Mouse (Mus musculus): ENCODE data around the gene Ssc5d. TPM values are rescaled to one million over a fixed set of nuclear protein-coding genes. Genes with fewer than 3 reads are reported as not detected.
"Not testable (repeated sequence)": the region's sequence is repeated elsewhere in the genome, so short reads cannot be mapped to it uniquely, and the experiment has no call there.

The Ssc5d gene
- 1 to 10 TPM; 2.4 to 2.6 TPM for total RNA-seq (2021)

DNA sequence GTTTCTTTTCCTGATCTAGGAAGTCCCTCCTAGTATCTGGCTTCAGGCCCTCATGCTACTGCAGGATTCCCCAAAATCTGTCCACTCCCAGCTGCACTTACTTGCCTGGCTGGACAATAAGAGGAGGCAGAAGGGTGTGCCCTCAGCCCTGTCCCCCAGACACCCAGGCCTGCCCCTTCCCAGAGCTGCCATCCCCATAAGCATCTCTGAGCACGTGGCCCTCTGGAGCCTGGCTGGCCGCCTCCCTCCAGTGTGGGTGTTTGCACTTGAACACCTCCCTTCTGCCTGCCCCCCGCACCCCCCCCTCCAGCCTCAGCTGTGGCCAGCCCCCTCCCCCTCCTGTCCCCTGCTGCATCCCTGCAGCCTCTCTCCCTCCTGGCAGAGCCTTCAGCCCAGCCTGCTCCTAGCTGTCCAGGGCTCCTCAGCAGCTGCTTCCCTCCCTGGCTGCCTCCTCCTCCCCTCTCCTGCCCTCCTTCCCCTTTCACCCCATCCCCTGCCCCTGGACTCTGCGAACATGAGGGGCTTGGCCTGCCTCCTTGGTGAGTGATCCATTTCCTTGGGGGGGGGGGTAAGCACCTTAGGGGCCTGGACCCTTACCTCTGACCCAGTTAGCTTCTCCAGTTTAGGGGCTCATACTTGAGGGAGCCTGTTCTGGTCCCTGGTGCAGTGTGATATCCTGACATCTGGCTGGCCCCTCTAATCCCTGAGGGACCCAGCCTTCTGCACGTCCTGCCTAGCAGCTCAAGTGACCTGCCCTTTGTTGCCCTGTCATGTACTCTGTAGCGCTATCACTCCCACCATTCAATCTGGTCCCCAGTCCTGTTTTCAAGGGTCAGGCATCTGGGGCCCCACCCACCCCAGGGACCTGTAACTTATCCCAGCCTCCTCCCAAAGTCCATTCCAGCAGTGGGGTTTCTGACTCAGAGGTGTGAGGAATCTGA lies at the start of gene Ssc5d:
TSS of gene Ssc5d (plus strand) at position 345 of the 941 bp plus-strand sequence.
- intact Hi-C loops (cut with DNase I) = no loop called here
- DNase-seq (ENCODE audit: extremely low spot score in 1 of 2, low spot score in 2 of 2) = peak in 1 of 2 experiments; percentile 66

DNA sequence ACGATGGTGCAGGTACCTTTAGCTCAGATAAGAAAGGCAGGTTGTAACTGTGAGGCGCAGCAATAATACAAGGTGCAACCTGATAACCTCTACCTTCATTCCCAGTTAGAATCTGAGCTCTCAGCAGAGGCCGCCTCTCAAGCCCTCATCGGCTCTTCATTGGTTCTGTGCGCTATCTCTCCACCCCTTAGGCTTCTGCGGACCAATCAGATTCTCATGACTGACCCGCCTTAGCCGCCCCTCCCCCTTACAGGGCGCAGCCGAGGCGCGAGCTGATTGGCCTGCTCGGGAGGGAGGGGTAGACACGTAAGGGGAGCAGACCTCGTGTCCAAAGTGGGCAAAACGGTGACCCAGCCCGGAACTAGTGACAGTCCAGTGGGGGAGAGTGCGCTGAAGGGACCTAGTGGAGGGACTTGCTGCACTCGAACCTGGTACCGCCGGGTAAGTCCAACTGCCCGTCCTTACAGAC lies 48.8 kb upstream of the Ssc5d start, which contains the start of gene Isoc2a:
TSS of gene Isoc2a (plus strand) at position 401 of the 469 bp plus-strand sequence.
- peak; percentile 84 to 92 for DNase-seq (ENCODE audit: extremely low spot score in 1 of 2, low spot score in 2 of 2)
- intact Hi-C loops (cut with DNase I) = no loop called here

DNA sequence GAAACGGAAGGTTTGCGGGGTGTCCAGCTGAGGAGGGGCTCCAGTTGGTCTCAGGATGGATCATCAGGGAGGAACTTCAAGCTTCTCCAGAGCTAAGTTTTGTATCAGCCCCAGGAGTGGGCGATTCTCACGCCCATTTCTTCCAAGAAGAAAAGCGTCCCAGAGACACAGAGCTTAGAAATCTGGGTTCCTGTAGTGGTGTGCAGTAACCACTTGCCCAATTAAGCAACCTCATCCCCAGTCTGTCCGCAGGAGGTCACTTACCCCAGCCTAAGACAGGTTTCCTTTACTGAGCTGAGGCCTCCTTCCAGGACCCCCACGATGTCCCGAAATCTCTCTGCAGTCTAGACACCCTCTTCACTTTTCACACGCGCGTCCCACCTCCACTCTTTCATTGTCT lies 48.4 kb upstream of the Ssc5d start:
- DNase-seq (ENCODE audit: extremely low spot score in 1 of 2, low spot score in 2 of 2) = no peak
- intact Hi-C loops (cut with DNase I) = no loop called here

DNA sequence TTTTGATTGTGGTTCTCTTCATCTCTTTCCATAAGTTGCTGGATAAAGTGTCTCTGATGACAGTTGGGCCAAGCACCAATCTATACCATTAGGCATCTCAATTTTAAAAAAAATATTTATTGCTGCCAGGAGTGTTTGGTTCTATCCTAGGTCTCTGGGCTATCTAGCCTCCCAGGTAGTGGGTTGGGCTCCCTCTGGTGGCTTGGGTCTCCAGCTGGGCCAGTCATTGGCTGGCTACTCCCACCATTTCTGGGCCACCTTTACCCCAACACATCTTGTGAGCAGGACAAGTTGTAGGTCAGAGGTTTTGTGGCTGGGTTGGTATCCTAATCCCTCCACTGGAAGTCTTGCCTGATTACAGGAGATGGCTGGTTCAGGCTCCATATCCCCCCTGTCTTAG lies 47.4 kb upstream of the Ssc5d start:
- DNase-seq (ENCODE audit: extremely low spot score in 1 of 2, low spot score in 2 of 2) = no peak
- intact Hi-C loops (cut with DNase I) = no loop called here

DNA sequence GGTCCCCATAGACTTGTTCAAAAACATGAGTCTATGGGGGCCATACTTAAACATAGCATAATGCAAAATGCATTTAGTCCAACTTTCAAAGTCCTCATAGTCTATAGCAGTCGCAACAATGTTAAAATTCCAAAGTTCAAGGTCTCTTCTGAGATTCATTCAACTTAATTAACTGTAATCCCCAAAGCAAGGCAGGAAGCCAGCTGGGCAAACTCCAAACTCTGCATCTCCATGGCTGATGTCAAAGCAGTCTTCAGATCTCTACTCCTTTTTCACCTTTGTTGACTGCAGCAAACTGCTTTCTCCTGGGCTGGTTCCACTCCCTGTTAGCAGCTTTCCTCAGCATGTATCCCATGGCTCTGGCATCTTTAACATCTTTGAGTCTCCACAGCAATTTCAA lies 46.5 kb upstream of the Ssc5d start:
- DNase-seq (ENCODE audit: extremely low spot score in 1 of 2, low spot score in 2 of 2); intact Hi-C loops (cut with DNase I): not testable (repeated sequence)

DNA sequence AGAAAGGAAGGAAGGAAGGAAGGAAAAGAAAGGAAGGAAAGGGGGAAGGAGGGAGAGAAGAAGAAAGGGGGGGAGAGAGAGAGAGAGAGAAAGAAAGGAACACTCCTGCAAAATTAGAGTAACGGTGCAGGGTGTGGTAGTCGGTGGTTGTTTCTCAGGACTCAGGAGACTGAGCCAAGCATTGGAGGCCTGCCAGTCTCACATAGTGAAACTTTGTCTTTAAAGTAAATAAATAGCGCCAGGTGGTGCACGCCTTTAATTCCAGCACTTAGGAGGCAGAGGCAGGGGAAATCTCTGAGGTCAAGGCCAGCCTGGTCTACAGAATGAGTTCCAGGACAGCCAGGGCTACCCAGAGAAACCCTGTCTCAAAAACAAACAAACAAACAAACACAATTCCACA lies 38.9 kb upstream of the Ssc5d start:
- DNase-seq (ENCODE audit: extremely low spot score in 1 of 2, low spot score in 2 of 2) = no peak
- intact Hi-C loops (cut with DNase I) = no loop called here

DNA sequence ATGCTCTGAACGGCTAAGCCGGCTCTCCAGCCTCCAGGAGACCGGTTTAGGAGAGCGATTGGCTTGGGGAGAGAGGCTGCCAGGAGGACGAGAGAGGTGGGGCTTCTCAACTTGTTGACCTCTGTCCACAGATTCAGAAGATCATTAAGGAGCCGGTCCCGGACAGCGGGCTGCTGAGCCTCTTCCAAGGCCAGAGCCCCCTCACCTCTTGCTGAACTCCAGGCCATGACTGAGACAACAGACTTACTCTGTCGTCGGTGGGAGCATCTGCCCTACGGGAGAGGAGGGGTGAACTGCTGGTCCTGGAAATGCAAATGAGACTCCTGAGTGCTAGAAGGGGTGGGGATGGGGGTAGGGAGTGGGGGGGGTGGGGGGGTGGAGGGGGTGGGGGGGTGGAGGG lies 30.4 kb upstream of the Ssc5d start:
- DNase-seq (ENCODE audit: extremely low spot score in 1 of 2, low spot score in 2 of 2) = no peak
- intact Hi-C loops (cut with DNase I) = no loop called here

DNA sequence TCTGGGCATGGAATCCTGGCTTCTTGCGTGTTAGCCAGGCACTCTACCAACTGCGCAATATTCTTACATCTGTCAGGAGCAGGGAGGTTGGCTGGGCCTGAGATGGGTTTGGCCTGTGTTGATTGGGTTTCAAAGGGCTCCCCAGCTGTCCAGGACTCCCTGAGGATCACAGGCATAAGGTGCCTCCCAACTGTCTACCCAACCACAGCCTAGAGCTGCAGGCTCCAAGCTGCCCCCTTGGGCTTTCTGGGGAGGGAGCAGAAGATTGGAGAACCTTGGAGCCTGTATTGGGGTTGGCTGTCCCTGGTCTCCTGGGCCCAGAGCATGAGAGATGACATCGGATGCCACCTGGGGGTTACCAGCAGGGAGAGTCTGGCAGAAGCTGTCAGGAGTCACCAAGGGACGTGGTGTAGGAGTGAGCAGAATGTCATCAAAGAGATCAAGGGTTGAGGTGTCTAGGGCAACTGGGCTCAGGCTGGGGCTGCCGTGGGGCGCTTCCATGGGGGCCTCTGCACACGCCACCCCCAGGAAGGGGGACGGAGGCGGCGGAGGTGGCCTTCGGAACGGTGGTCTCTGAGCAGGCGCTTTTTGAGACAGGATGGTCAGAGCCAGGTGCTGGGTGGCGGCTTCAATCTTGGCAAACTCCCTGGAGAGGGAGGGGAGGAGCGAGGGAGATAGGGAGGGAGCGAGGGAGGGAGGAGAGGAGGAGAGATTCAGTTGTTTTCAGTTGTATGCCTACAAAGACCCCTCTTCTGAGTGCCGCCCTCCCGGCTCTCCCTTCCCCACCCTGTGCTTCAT lies 26.5 kb upstream of the Ssc5d start:
- intact Hi-C loops (cut with DNase I) = no loop called here
- DNase-seq (ENCODE audit: extremely low spot score in 1 of 2, low spot score in 2 of 2) = no peak

DNA sequence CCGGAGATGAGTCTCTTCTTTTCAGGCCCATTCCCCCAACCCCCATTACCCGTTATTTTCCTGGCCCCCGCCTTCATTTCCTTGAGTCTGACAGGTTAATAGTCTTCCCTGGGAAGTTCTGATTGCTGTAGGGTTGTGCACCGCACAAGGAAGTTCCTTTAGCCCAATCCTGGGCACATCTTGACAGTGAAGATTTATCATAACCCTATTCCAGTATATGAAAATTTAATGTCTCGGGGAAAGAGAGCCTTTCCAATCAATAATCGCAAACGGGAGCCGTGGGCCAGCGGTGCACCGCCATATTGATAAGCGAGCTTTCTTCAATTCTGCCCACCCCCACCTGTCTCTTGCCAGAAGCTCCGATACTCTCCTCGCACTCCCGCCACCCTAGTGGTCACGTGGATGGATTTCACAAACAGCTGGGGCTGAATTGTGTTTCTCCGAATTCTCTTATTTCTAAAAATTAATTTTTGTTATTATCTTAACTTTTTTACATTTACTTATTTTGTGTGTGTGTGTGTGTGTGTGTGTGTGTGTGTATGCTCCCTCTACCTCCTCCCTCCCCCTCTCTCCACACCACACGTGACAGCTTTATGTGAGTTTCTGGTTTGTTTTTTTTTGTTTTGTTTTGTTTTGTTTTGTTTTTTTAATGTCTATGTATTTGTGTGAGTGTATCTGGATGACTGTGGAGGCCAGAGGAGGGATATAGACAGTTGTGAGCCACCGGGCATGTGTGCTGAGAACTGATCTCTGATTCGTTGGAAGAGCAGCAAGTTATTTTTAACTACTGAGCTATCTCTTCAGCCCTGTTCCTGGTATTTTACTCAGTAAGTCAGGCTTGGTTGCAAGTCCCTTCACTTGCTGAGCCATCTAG lies 25.7 kb upstream of the Ssc5d start:
- peak in 1 of 2 experiments; percentile 55 for DNase-seq (ENCODE audit: extremely low spot score in 1 of 2, low spot score in 2 of 2)
- intact Hi-C loops (cut with DNase I) = no loop called here

DNA sequence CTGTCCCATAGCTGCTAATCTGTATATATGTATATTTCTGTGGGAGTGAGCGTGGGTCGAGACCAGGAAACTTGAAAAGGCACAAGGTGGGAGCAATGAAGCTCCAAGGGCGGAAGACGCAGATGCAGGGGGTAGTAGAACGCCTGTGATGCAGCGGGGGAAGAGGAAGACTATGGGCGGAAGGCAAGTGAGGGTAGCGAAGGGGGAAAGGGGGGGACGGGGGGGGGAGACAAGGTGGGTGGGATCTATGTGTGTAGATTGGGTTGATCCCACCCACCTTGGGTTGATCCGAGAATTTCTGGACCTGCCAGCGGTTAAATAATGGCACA lies 25.1 kb upstream of the Ssc5d start:
- DNase-seq (ENCODE audit: extremely low spot score in 1 of 2, low spot score in 2 of 2) = no peak
- intact Hi-C loops (cut with DNase I) = no loop called here

DNA sequence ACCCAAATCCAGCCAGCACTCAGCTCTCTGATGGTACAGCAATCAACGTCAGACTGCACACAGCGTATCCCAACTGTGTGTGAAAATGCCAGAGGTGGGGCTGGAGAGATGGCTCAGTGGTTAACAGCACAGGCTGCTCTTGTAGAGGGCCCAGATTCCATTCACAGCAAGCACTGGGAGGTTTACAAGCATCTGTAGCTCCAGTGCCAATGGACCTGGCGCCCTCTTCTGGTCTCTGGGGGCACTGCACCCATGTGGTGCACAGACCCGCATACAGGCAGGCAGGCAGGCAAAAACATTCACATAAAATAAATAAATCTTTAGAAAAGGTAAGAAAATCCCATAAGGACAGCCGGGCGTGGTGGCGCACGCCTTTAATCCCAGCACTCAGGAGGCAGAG lies 24.4 kb upstream of the Ssc5d start:
- intact Hi-C loops (cut with DNase I) = no loop called here
- peak in 1 of 2 experiments; percentile 59 for DNase-seq (ENCODE audit: extremely low spot score in 1 of 2, low spot score in 2 of 2)

DNA sequence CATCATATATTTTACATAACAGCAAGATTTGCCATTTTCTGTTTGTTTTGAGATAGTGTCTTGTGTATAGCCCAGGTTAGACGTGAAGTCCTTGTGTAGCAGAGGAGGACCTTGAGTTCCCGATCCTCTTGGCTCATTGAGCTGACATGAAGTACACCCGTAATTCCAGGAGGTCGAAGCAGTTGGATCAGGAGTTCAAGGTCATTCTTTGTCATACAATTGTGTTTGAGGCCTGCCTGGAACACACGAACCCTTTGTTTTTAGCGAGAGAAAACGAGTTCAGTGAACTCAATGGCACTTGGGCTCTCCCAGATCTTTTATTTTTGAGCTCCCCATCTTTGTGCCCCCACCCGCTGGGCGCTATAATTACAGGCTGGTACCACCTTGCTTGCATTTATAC lies 23.2 kb upstream of the Ssc5d start:
- DNase-seq (ENCODE audit: extremely low spot score in 1 of 2, low spot score in 2 of 2) = no peak
- intact Hi-C loops (cut with DNase I) = no loop called here

DNA sequence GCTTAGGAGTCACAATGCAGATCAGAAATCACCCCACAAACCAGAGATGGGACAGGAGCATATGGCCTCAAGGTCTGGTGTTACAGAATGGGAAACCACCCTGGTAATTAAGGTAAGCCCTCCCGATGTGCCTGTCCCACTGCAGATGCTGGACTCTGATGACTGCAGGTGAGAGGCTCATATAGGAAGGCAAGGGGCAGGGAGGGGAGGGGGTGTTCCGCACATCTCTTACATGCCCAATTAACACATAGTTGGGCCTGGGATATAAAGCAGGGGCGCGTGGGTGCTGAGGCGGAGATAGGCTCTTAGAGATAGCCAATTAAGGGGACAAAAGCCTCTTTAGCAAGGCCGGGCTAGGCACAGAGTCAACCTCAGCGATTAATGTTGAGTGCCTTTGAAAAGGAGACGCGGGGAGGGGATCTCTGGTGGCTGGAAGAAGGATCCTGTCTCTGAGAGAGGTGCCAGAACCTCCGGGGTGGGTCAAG lies 19.1 kb upstream of the Ssc5d start, which contains the start of gene Gm36210:
TSS of gene Gm36210 (minus strand) at position 51 of the 485 bp plus-strand sequence.
- DNase-seq (ENCODE audit: extremely low spot score in 1 of 2, low spot score in 2 of 2) = no peak
- intact Hi-C loops (cut with DNase I) = no loop called here

DNA sequence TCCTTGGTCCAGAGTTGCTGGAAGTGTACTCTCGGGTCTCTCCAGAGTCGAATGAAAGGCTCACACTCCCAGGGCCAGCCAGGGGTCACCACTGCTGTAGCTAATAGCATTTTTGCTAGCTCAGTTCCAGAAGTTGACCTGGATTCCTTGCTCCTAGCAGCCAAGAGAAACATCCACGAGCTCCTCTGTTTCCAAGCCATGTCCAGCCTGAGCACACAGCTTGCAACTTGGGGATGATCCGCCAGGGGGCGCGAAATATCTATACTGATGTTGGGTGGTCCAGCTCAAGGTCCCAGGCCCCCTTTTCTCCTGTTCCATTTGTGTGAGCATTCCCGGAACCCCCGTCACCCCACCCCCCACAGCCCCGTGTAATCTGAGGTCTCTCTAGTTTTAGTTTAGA lies 14.0 kb upstream of the Ssc5d start:
- intact Hi-C loops (cut with DNase I) = no loop called here
- DNase-seq (ENCODE audit: extremely low spot score in 1 of 2, low spot score in 2 of 2) = peak in 1 of 2 experiments; percentile 83

DNA sequence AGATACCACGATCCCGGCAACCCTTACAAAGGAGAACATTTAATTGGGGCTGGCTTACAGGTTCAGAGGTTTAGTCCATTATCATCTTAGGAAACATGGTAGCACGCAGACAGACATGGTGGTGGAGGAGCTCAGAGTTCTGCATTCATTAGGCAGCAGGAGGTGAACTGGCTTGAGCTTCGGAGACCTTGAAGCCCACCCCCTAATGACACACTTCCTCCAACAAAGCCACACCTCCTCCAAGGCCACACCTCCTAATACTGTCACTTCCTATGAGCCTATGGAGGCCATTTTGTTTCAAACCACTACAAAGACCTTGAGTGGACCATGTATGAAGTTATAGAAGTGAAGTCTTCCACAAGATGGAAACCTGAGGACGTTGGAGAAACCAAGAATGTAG lies 13.3 kb upstream of the Ssc5d start:
- intact Hi-C loops (cut with DNase I) = no loop called here
- DNase-seq (ENCODE audit: extremely low spot score in 1 of 2, low spot score in 2 of 2) = no peak

DNA sequence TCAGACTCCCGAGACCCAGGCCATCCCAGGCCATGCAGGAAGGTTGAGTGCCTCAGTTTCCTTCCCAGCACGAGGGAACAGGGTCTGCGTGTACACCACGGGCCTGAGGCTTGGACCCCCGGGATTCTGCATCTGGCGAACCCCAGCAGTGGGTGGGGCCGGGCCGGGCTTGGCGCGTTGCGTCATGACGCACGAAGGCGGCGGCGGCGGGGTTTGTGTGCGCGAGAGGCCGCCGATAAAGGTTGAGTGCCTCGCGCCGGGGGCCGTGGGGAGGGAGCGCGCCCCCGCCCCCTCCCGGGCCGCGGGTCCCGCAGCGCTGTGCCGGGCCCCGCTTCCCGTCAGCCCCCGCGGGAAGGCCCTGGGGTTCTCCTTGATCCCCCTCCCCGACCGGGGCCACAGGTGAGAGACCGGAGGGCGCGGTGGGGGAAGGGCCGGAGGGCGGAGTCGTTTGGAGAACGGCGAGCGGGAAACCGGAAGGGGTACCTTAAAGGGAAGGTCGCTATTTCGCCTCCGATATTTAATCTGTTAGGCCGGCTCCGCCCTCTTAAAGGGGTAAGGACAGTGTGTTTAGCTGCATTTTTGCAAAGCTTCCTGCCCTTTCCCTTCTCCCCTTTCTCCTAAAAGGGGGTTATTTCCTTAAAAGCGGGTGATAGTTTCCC lies 10.4 kb upstream of the Ssc5d start, which contains the start of gene Zfp628:
TSS of gene Zfp628 (plus strand) at position 211 of the 659 bp plus-strand sequence.
- intact Hi-C loops (cut with DNase I) = loop anchor here (5.0 kb wide), 1 partner anchor 73 kb away; the partner anchor contains the start of gene Shisa7
- DNase-seq (ENCODE audit: extremely low spot score in 1 of 2, low spot score in 2 of 2) = peak; percentile 91 to 96

DNA sequence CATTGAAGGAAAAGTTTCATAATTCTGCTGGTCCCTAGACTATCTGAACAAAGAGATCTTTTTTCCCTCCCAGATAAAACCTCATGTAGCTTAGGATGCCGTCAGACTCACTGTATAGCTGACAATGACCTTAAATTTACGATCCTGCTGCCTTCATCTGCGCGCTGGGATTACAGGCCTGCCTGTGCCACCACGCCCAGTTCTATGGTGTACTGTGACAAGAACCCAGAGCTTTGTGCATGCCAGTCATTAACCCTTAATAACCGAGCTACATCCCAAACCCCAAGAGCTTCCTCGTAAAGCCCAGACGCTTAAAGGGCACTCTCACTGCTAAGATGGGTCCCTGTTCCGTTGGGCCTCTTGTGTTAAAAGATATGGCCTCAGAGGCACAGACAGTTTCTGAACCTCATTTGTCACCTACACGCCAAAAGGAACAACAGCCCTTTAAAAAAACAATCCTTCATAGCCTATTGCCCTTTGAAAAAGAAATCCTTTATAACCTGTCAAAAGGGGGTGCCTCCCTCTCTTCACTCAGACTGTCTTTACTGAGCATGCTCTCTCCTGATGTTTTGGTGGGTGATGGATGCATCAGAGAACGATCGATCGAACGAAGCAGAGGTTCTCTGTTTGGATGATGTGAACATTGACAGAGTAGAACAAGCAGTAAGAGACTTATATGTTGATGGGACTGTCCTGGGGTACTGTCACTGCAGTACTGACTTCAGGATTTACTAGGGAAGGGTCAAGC lies 9.7 kb upstream of the Ssc5d start:
- no peak for DNase-seq (ENCODE audit: extremely low spot score in 1 of 2, low spot score in 2 of 2)
- intact Hi-C loops (cut with DNase I) = loop anchor here (5.0 kb wide), 1 partner anchor 74 kb away; the partner anchor contains the start of gene Shisa7

All from left cerebral cortex, postnatal 10 days (tissue).